Mouse (Mus musculus) skeletal muscle tissue, adult 2 months (tissue): ENCODE data around the gene Cd99l2.
"Not testable (repeated sequence)": the region's sequence is repeated elsewhere in the genome, so short reads cannot be mapped to it uniquely, and the experiment has no call there.

Experiments used
- DNase-seq: peaks from one replicate; pipeline ENCODE4 v3.0.0-alpha.2; 2012; ENCODE audit warnings: low read depth, low spot score

Cd99l2 gene

DNA sequence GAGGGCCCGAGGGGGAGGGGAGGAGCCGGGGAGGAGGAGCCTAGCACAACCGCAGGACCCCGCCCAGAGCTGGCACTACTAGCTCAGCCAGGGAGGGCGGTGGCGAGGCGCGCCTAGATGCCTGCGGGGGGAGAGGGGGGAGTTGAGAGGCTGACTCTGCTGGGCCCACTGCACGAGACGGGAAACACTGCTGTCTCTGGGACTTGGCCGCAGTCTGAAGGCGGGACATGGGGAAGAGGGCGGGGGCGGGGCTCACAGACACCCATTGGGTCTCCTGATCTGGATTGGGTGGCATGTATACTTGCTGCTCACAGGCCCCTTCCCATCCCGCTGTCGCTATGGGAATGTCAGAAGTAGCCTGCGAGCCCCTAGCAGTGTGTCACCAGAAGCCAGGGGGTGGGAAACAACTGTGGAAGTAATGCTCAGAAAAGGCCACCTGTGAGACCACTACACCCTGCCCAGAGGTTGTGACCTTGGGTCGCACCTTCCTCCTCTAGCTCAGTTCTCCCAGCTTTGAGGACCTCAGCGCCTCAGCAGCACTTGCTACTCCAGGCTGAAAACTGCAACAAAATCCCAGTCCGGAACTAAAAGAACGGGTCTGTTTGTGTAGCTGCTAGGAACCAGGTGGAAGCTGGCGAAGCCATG, at the start of gene Cd99l2:
Gene Cd99l2 (minus strand): TSS at position 216 of the 645 bp plus-strand sequence.
- peak; percentile 78 for DNase-seq

DNA sequence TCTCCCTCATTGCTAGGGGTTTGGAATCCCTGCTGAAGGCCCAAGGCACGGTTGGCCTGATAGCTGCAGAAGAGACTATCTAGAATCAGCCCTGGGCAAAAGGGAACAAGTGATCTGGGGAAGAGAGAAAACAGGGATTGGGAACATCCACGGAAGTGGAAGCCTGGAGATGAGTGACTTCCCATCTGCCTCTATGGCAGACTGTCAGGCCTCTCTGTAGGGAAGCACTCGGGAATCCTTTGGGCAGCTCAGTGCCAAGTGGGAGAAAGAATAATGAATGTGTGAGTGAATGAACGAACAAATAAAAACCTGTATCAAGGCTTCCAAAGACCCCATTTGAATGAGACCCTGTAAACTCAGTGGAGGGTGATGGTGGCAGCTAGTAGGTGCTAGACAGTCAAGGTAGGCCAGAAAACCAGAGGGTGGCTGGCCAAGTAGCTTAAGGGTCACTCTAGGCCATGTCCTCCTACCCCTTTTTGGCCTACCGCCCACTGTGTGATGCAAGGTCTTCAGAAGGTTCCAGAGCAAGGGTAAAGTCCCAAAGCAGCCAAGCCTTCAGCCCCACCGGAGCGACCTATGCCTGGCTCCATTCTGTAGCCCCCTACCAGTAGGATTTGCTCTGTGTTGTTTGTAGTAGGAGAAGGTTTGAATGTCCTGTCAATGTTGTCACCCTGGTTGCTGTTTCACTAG, 48.3 kb upstream of the Cd99l2 start:
- DNase-seq, result no peak

DNA sequence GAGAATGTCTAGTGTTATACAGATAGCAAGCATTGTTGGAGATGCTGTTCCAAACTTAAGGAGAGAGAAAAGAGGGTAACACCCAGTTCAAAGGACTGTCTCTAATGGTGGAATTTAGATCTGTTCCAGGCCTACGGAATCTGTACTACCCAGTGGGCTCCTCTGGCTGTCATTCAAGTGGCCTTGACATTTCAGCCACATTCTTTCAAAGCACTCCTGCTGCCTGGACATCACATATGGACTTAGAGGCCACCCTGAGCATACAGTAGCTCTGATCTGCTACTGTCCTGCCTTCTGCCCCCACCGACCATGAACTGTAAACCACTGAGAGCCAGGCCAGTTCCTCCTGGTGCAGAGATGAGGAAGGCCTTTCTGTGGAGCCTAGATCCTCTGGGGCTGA, 45.1 kb upstream of the Cd99l2 start:
- no peak for DNase-seq

DNA sequence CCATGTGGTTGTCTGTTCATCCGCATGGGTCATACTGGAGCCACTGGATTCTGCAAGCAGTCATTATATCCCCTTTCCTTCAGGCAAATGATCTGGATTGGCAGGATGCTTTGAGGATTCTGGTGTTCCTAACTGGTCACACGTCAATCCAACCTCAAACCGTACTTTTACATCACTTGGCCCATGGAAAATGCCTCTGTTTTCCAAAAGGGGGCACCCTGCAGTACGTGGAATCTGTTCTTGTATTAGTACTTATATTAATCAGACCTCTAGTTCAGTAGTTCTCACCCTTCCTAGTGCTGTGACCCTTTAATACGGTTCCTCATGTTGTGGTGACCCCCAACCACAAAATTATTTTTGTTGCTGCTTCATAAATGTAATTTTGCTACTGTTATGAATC, 41.5 kb upstream of the Cd99l2 start:
- no peak for DNase-seq

DNA sequence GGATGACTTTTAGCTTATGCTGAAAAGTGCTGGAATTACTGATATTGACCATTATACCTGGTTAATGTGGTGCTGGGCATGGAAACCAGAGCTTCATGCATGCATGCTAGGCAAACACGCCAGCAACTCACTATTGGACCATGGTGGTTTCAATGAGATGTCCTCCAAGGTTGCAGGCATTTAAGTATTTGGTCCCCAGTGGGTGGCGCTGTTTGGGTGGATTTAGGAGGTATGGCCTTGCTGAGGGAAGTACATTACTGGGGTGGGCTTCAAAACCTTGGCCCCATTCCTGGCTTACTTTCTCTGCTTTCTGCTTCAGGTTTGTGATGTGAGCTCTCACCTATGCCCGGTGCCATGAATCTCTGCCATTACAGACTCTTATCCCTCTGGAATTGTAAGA, 40.0 kb upstream of the Cd99l2 start:
- no peak for DNase-seq

DNA sequence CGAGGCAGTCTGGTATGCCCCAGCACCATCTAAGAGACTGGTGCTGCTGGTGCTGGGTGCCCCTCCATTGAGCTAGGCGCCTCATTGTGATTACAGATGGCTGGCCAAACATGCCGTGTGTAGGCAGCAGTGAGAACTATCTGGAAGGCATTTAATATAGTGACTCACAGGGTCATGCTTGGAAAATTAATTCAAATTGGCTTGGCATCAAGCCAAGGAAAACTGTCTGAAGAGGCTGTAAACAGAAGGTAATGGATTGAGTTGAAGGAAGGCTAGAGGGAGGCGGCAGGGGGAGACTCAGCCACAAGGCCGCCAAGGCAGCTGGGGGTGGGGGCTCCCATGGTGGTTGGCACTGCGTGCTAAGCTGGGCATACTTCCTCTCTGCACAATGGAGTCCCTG, 36.0 kb upstream of the Cd99l2 start:
- DNase-seq, result no peak

DNA sequence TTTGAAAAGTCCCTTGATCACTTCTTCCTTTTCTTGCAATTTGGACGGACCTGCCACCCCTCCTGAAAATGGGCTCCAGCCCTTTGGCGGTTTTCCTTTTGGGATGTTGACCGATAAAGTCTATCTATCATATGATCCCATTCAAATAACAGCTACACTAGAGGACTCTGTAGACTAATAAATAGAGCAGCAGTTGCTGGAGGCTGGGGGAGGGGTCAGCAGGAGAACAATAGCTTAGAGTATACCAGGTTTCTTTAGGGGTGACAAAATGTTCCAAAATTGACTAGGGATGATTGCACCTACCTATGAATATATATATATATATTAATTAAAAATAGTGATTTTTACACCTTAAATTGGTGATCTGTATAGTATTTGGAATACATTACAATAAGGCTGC, 35.5 kb upstream of the Cd99l2 start:
- no peak for DNase-seq

DNA sequence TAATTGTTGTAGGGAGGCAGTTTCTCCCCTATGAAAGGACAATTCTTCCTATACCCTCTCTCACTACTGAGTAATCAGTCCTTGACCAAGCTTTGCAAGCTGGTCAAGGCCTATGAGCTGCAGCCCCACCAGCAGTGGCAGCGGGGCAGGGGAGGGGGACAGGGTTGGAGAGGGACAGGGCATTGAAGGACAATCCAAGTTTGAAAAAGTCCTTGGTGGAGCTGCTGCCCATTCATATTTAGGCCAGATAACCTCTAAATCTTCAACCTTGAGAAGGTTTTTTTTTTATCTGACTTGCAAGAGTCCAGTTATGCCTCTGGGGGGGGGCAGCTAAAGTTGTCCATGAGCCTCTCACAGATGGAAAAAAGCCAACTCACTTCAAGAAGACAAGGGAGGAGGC, 34.8 kb upstream of the Cd99l2 start:
- no peak for DNase-seq

DNA sequence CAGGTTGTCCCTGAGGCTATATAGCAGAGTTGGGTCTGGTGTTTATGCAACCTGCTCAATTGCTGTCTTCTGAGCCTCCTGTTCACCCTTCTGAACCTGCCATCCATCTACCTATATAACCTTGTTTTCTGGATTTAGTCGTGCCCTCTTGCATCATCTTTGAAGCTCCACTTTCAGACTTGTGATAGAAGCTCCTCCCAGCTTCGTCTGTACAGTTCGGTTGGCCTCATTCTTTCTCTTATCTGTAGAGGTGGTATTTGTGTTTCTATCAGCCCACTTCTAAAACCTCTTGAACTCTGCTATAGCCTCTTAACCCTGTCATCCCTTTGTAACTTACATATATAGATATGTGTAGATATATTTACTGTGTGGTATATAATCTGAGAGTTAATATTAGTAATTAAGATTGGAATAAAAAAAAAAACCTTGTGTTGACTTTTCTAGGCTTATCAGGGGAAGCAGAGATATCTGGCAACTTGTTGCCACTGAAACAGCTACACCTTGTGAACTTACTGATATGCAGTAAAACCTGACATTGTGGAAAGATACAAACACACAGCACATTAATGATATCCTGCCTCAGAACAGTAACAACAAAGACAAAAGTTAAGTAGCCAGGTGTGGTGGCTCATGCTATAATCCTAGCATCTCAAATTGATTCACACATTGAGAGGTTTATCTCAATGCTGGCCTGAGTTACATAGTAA, 33.1 kb upstream of the Cd99l2 start:
- no peak for DNase-seq

DNA sequence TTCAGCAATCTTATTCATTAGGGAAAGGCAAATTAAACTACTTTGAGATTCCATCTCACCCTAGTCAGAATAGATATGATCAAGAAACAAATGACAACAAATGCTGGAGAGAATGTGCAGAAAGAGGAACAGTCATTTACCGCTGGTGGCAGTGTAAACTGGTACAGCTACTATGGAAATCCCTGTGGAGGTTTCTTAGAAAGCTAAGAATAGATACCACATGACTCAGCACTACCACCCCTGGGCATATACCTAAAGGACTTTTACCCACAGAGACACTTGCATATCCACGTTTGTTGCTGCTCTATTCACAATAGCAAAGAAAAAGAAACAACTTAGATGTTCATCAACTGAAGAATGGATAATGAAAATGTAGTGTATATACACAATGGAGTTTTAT, 31.7 kb upstream of the Cd99l2 start:
- peak; percentile 6 for DNase-seq

DNA sequence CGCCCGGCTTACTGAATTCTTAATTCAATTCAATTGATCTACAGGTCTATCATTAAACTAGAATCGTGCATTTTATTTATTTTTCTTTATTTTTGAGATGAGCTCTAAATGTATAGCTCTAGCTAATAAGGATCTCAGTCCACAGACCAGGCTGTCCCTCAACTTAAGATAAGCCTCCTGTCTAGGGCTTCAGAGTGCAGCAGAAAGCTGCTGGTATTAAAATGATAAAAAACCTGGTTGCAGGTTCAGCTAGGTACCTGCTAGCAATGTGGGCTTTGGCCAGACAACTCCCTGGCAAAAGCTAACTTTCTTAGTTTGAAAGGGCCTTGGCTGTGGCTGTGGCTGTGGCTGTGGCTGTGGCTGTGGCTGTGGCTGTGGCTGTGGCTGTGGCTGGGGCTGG, 30.2 kb upstream of the Cd99l2 start:
- no peak for DNase-seq

DNA sequence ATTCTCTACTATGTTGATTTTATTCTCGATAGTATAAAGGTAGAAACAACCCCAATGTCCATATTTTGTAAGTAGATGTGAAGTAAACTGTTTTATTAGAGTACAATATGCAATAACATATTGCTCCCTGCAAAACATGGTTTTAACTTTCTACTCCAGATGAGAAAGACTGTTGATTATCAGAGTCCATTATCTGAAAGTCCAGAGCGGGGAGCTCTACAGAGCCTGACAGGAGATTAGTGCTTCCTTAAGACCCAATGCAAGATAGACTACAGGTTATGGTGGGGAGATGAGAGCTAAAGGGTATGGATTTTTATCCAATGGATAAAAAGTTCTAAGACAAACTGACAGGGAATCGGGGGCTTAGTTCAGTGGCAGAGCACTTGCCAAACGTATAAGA, 26.6 kb upstream of the Cd99l2 start:
- DNase-seq, result no peak

DNA sequence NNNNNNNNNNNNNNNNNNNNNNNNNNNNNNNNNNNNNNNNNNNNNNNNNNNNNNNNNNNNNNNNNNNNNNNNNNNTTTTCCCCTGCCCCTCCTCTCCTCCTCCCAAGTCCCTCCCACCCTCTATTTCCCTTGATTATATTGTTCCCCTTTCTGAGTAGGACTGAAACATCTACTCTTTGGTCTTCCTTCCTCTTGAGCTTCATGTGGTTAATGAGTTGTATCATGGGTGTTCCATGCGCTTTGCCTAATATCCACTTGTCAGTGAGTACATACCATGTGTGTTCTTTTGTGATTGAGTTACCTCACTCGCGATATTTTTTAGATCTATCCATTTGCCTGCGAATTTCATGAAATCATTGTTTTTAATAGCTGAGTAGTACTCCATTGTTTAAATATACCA, 13.9 kb upstream of the Cd99l2 start:
- not testable (repeated sequence) for DNase-seq

DNA sequence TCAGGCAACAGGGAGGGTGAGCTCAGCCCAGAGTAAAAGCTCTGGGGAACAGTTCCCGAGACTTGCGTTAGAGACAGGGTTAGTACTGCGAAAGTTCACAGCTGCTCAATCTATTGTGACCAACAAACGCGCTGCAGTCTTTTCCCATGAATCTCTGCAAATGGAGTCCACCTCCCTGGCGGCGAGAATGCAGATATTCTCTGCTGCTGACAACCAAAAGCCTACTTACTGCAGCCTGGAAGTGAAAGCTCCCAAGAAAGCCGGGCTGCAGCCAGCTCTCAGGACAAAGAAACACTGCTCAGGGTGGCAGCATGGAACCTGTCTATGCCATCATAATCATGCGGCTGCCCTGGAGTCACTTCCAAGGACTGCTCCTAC, 619 bp upstream of the Cd99l2 start:
- DNase-seq, result peak; percentile 20

DNA sequence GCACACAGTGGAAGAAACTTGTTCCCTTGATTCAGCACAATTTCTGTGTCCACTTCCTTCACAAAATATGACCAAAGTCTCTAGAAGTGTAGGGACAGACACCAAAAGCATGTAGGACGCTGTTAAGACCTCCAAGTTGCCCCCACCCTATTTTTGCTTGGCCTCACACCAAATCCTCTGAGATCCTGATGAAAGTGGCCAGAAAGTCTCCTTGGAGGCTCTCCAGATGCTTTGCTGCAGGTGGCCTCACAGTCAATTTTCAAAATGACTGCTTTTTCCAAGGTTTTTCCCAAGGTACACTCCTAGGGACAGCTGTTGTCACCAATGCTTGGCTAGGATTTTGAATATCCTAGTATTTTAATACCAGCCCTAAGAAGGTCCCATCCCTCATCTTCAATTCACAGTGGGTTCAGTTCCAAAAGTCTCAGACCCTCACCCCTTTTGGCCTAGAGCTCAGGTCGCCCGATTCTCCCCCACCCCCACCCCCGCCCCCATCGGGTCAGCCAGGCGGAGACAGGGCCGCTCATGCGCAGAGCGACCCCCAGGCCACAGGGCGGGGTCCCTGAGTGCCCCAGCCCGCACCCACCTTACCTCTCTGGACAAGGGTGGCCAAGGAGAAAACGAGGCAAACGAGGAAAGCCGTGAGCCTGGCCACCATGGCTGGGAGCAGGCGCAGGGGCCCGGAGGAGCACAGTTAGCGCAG, 567 bp downstream of the Cd99l2 start:
- no peak for DNase-seq

DNA sequence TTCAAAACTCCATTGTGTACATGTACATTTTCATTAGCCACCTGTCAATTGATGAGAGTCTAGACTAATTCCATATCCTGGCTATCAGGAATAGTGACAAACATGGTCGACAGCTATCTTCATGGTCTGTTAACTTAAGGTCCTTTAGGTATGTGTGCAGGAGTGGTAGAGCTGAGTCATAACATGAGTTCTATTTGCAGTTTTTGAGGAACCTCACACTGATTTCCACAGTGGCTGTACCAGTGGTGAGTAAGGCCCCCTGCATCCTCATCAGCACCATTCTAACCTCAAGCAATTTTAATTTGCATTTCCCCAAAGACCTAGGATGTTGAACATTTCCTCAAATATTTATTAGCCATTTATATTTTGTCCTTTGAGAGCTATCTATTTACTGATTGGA, 3.3 kb downstream of the Cd99l2 start:
- no peak for DNase-seq

DNA sequence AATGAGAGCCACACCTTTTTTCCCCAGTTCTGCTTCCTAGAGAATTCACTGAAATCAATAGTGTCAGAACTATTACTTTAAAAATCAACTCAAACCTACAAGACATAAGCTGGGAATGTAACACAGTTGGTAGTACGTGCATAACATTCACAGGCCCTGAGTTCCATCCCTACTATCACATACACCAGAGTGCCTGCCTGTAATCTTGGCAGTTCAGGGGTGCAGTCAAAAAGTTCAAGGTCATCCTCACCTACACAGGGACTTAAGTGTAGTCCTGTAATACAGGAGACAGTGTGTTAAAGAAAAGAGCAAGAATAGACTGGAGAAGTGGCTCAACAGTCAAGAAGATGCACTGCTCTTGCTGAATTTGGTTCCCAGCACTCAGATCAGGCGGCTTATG, 10.4 kb downstream of the Cd99l2 start:
- no peak for DNase-seq

DNA sequence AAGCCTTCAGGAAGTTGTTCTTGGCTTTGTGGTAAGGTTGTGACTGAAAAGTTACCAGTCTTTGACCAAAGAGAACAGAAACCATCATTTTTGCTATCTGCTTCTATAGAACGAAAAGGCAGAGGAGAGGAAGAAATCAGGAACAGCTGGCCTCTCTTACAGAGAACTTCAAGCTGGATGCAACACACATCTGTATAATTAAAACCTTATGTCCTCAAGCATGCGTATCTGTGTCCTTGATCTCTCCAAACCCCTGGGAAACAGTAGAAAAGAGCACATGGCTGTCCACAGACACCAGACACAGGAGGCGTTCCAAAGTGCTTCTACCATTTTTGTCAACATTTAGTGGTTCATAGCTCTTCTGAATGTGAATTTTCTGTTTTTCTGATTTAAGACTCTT, 16.7 kb downstream of the Cd99l2 start:
- no peak for DNase-seq

DNA sequence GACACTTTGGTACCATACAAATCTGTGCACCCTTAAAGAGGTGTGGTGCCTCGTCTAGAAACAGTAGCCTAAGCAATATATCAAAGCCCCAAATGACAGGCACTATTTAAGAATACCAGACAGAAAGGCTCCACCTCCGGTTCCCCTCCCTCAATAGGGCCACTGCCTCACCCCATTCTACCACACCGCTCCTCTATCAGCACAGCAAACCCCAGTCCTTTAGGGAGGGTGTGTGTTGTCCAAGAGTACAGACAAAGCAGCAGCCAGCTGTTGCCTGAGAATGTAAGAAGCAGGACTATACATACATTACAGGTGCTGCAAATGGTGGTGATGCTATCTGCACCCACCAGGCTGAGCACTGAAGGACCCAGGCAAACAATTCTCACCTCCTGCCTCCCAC, 17.2 kb downstream of the Cd99l2 start:
- DNase-seq, result no peak

DNA sequence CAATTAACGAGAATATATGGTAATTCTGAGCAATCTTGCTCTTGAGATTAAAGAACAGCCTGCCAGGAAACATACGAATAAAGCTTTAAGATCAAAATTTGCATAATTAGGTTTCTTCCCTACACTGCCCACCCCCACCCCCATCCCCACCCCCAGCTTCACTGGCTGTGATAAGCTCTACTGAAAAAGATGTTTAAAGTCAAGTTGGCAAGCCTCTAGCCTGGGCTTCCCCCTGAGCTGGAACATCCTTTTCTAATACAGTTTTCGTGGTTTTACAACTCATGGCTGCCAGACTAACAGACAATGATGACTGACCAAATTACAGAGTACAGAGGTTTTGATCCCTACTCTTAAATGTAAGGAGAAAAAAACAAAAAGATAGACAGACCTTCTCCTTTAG, 17.6 kb downstream of the Cd99l2 start:
- DNase-seq, result no peak

DNA sequence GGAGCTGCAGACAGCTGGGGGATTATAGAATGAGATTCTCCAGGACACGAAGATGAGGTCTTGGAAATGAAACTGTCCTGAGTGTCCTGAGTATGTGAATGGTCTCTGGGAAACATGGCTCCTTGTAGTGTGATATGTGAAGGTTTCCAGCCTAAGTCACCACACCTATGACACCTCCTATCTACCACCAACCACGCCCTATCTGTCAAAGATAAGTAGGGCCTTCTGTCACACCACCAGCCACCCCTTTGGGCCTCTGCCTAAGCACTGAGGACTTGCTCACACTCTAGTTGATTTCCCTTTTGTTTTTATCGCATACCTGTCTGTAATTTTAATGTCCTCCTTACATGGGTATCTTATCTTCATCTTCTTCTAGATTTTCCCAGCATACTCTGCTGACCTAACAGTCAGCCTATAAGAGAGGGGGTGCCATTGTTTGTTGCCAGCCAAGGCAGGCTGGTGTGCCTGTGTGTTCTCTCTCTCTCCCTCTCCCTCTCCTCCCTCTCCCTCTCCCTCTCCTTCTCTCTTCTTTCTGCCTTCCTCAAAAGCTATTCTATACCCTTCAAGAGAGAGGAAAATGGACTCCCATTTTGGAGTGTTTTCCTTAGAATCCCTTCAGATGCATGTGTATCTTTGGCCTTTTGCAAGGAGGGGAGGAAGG, 18.2 kb downstream of the Cd99l2 start:
- DNase-seq, result no peak
